Mouse (Mus musculus) midbrain, embryonic 12.5 days (tissue): Measurements from ENCODE around the gene Lgals12. TPM values are rescaled to one million over a fixed set of nuclear protein-coding genes. Genes with fewer than 3 reads are reported as not detected.

Experiments used
- ATAC-seq: fragments of 200-750 bp; cut with Nextera tagmentation; 2 replicates; pipeline ENCODE4 v1.8.0; 2017; ENCODE audit warnings: low read depth, moderate TSS enrichment, moderate library complexity; ENCODE audit not compliant: low FRiP score
- H3K27ac ChIP-seq: fragments of 300-500 bp; sonication (generic); replicated peaks from 2 replicates; pipeline ENCODE4 v1.5.1; 2016; ENCODE audit warnings: mild to moderate bottlenecking
- H3K27me3 ChIP-seq: fragments of 300-500 bp; sonication (generic); 2 replicates; pipeline ENCODE4 v1.6.1; 2016; ENCODE audit warnings: mild to moderate bottlenecking
- H3K36me3 ChIP-seq: fragments of 300-500 bp; sonication (generic); 2 replicates; pipeline ENCODE4 v1.6.1; 2016
- H3K4me1 ChIP-seq: fragments of 300-500 bp; sonication (generic); 2 replicates; pipeline ENCODE4 v1.6.1; 2016
- H3K4me2 ChIP-seq: fragments of 300-500 bp; sonication (generic); replicated peaks from 2 replicates; pipeline ENCODE4 v1.6.1; 2016; ENCODE audit warnings: mild to moderate bottlenecking, moderate library complexity
- H3K4me3 ChIP-seq: fragments of 300-500 bp; sonication (generic); 2 replicates; pipeline ENCODE4 v1.5.1; 2016; ENCODE audit warnings: mild to moderate bottlenecking
- H3K9ac ChIP-seq: fragments of 300-500 bp; sonication (generic); replicated peaks from 2 replicates; pipeline ENCODE4 v1.6.1; 2016; ENCODE audit warnings: mild to moderate bottlenecking, moderate library complexity
- H3K9me3 ChIP-seq: fragments of 300-500 bp; sonication (generic); 2 replicates; pipeline ENCODE4 v1.6.1; 2016; ENCODE audit warnings: mild to moderate bottlenecking
- WGBS: fragments of 180-500 bp; shearing (Covaris S2); methylation state at CpG from one replicate; pipeline ENCODE4 v1.1.7; 2016; 5-methylcytosine and 5-hydroxymethylcytosine counted together
- polyA plus RNA-seq: library from polyadenylated mRNA; unstranded; fragments of >200 nt; fragmentation: Nextera tagmentation; extraction: Ambion mirVana; gene quantifications from 2 replicates; pipeline ENCODE4 v1.2.1, GENCODE M21; 2016

Gene Lgals12
- polyA plus RNA-seq, 1 experiment from 2014 or later: 0.14 TPM

- Histone ChIP-seq H3K4me1 (no peaks in the 10 kb centered on the region), H3K9me3 (no peaks in the 10 kb centered on the region), H3K27ac (no peak overlapping the region), H3K4me3 (no peak overlapping the region), H3K27me3 (no peaks in the 10 kb centered on the region), H3K4me2 (no peak overlapping the region), H3K36me3 (no peaks in the 10 kb centered on the region), H3K9ac (no peak overlapping the region)
- WGBS: 79% methylated on average over 3 of the region's 3 CpGs
- no peak for ATAC-seq
Observed at GRCm38 (mm10) chr19:7577710-7578109, 29.3 kb downstream of the Lgals12 start.

DNA sequence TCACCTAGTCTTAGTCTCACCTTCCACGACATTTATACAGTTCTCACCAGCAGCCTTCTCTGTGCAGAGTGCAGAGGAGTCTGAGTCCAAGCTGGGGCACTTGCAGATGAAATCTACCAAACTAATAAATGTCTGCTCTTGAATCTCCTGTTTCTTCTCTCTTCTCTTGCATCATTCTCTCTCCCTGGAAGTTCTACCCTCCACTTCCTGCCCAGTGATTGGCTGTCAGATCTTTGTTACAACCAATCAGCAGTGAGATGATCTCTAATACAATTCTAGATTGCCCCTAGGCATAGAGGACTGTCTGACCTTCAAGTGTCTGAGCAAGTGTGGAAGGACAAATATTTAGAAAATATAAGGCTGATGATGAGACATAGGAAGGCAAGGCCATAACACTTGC is 30.8 kb downstream of the Lgals12 start:
- H3K36me3 ChIP-seq: no peaks in the 10 kb centered on the region
- H3K9me3 ChIP-seq: no peaks in the 10 kb centered on the region
- no peak for ATAC-seq
- no peaks in the 10 kb centered on the region for H3K4me1 ChIP-seq
- WGBS: 83% methylated on average over 1 of the region's 1 CpGs
- H3K27ac ChIP-seq: no peak overlapping the region
- H3K4me2 ChIP-seq: no peak overlapping the region
- H3K9ac ChIP-seq: no peak overlapping the region
- no peaks in the 10 kb centered on the region for H3K27me3 ChIP-seq
- no peak overlapping the region for H3K4me3 ChIP-seq

DNA sequence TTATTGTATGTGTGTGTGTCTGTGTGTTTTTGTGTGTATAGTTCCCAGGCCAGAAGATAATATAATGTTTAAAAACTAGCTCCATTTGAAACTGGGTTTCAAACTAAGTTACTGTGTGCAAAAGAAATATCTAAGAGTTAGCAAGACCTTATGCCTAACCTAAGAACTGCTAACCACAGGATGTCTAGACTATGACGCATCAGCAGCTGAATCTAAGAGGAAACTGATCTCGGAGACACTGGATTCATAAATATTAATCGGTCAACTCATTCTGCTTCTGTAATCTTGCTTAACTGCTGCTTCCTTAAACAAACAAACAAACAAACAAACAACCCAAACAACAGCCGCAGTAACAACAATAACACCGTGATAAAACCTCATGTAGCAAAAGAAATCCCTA is 37.3 kb downstream of the Lgals12 start:
- H3K4me2 ChIP-seq: no peak overlapping the region
- 83% methylated on average over 5 of the region's 5 CpGs for WGBS
- H3K4me3 ChIP-seq: no peak overlapping the region
- no peaks in the 10 kb centered on the region for H3K27me3 ChIP-seq
- no peak overlapping the region for H3K9ac ChIP-seq
- no peaks in the 10 kb centered on the region for H3K4me1 ChIP-seq
- ATAC-seq: no peak
- no peak overlapping the region for H3K27ac ChIP-seq
- H3K9me3 ChIP-seq: no peaks in the 10 kb centered on the region
- no peaks in the 10 kb centered on the region for H3K36me3 ChIP-seq

DNA sequence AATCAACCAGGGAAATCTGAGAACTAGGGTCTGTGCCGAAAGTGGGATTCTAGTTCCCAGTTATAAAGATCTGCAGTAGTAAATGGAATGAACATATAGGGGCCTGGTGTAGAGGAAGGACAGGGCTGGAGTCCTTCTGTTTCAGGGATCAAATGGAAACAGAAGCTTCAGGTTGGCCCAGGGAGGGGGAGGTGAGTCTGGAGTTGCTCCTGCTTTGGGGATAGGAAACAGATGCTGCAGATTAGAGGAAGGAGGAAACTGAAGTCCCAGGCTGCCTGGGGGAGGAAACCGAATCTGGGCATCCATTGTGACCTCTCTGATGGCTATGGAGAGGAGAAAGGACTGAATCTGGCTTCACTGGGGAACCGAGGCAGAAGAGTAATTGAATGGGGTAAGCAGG is 38.6 kb downstream of the Lgals12 start:
- Histone ChIP-seq H3K4me2 (no peak overlapping the region), H3K9me3 (no peaks in the 10 kb centered on the region), H3K36me3 (no peaks in the 10 kb centered on the region), H3K9ac (no peak overlapping the region), H3K27ac (no peak overlapping the region), H3K27me3 (no peaks in the 10 kb centered on the region), H3K4me3 (no peak overlapping the region), H3K4me1 (no peaks in the 10 kb centered on the region)
- WGBS: 53% methylated on average over 3 of the region's 3 CpGs
- no peak for ATAC-seq

DNA sequence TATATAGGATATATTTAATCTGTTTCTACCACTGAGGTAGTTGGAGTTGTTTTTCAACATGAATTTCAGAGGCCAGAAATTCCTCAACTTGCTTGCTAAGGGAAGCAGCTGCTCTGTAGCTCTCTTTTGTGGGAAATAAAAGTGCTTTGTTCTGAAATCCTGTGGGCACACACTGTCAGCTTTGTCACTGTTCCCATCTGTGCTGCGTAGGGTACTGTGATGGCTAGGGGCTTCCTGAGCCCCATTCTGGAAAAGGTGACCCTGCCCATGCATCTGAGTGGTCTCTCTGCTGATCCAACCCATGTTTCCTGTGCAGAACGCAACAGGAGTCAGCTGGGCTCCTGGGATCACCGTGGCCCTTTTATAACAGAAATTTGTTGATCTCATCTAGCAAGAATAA is 40.2 kb downstream of the Lgals12 start:
- no peaks in the 10 kb centered on the region for H3K4me1 ChIP-seq
- H3K9ac ChIP-seq: no peak overlapping the region
- H3K27me3 ChIP-seq: no peaks in the 10 kb centered on the region
- no peak for ATAC-seq
- H3K4me2 ChIP-seq: no peak overlapping the region
- H3K9me3 ChIP-seq: no peaks in the 10 kb centered on the region
- no peaks in the 10 kb centered on the region for H3K36me3 ChIP-seq
- H3K27ac ChIP-seq: no peak overlapping the region
- WGBS: 59% methylated on average over 3 of the region's 3 CpGs
- H3K4me3 ChIP-seq: no peak overlapping the region

DNA sequence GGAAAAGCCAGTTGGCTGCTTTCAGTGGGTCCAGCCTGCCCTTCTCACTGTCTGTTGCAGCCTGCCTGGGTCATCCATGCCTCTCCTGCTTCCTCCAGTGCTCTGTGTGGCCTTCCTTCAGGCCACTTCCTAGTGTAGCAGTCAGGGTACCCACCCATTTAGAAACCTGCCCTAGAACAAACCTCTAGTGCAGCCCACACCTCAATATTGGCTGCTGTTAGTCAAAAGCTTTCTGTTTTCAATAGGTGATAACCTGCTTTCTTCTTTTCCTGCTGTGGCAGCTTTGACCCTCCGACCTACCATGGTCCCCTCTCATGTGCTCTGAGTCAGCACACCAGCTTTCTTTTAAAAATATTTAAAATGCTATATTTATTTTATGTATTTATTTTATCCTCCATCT is 42.5 kb downstream of the Lgals12 start:
- H3K27ac ChIP-seq: no peak overlapping the region
- H3K36me3 ChIP-seq: no peaks in the 10 kb centered on the region
- H3K4me2 ChIP-seq: no peak overlapping the region
- H3K9me3 ChIP-seq: no peaks in the 10 kb centered on the region
- no peak for ATAC-seq
- no peak overlapping the region for H3K9ac ChIP-seq
- H3K27me3 ChIP-seq: no peaks in the 10 kb centered on the region
- H3K4me3 ChIP-seq: no peak overlapping the region
- no peaks in the 10 kb centered on the region for H3K4me1 ChIP-seq
- WGBS: 76% methylated on average over 1 of the region's 1 CpGs

- no peak overlapping the region for H3K9ac ChIP-seq
- H3K36me3 ChIP-seq: no peaks in the 10 kb centered on the region
- no peaks in the 10 kb centered on the region for H3K4me1 ChIP-seq
- H3K27me3 ChIP-seq: peaks cover 7% of the 10 kb centered on the region
- 89% methylated on average over 2 of the region's 2 CpGs for WGBS
- ATAC-seq: no peak
- no peaks in the 10 kb centered on the region for H3K9me3 ChIP-seq
- H3K27ac ChIP-seq: no peak overlapping the region
- H3K4me3 ChIP-seq: no peak overlapping the region
- H3K4me2 ChIP-seq: no peak overlapping the region
Observed at GRCm38 (mm10) chr19:7563676-7564075, 43.3 kb downstream of the Lgals12 start.

DNA sequence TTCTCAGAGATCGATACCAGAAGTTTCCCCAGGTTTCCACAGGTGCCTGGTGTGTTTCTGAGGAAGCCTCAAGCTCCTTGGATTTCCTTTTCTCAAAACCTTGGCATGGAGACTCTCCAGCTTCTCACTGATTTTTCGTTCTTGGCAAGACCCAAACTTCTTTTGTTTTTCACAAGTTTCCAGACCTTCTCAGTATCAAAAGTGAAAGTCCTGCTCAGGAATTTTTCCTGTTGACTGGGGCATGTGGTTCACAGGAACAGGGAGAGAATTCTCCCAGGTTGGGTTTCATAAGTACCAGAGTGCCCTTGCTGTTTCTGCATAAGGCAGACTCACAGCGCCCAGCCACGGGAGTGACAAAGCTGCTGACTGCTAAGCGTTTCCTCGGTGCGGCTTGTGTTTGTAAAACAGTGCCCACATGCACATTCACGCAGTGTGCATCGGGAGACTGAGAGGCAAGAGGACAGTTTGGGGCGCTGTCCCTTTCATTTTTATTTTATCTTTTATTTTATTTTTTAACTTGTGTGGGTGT is 44.3 kb downstream of the Lgals12 start:
- peaks cover 17% of the 10 kb centered on the region for H3K27me3 ChIP-seq
- WGBS: 83% methylated on average over 10 of the region's 10 CpGs
- H3K27ac ChIP-seq: no peak overlapping the region
- no peak overlapping the region for H3K4me2 ChIP-seq
- no peaks in the 10 kb centered on the region for H3K9me3 ChIP-seq
- peaks cover 5% of the 10 kb centered on the region for H3K4me1 ChIP-seq
- no peak overlapping the region for H3K4me3 ChIP-seq
- ATAC-seq: no peak
- H3K9ac ChIP-seq: no peak overlapping the region
- H3K36me3 ChIP-seq: no peaks in the 10 kb centered on the region

- Histone ChIP-seq H3K9me3 (no peaks in the 10 kb centered on the region), H3K27ac (no peak overlapping the region), H3K36me3 (no peaks in the 10 kb centered on the region), H3K4me3 (no peak overlapping the region), H3K9ac (no peak overlapping the region), H3K4me2 (no peak overlapping the region), H3K4me1 (peaks cover 12% of the 10 kb centered on the region), H3K27me3 (peaks cover 25% of the 10 kb centered on the region)
- no peak for ATAC-seq
- 65% methylated on average over 3 of the region's 3 CpGs for WGBS
Observed at GRCm38 (mm10) chr19:7561456-7561855, 45.5 kb downstream of the Lgals12 start.

GRCm38 (mm10) chr19:7559986-7560385 is 47.0 kb downstream of the Lgals12 start:
- H3K9ac ChIP-seq: no peak overlapping the region
- no peak overlapping the region for H3K4me2 ChIP-seq
- H3K36me3 ChIP-seq: no peaks in the 10 kb centered on the region
- no peaks in the 10 kb centered on the region for H3K9me3 ChIP-seq
- peaks cover 12% of the 10 kb centered on the region for H3K4me1 ChIP-seq
- WGBS: 84% methylated on average over 4 of the region's 4 CpGs
- H3K4me3 ChIP-seq: no peak overlapping the region
- no peak for ATAC-seq
- peaks cover 25% of the 10 kb centered on the region for H3K27me3 ChIP-seq
- no peak overlapping the region for H3K27ac ChIP-seq

DNA sequence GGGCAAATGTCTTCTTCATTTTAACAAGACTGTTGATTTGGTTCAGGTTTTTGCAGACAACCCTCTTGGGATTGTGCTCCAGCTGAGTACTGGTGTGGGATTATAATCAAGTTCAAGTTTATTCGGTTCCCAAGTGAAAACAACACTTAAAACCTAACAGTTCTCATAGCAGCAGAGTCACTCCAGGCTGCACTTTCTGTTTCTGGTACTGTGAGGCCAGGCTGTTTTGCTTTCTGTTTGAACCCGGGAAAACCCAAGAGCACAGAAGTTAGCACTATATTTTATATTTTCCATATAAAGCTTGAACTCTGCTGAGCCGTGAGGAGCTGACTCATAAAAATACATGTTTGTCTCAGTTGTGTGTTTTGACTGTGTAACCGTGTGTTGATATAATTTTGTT is 48.3 kb downstream of the Lgals12 start:
- H3K27me3 ChIP-seq: peaks cover 25% of the 10 kb centered on the region
- H3K27ac ChIP-seq: no peak overlapping the region
- ATAC-seq: no peak
- H3K36me3 ChIP-seq: no peaks in the 10 kb centered on the region
- no peaks in the 10 kb centered on the region for H3K9me3 ChIP-seq
- H3K4me2 ChIP-seq: no peak overlapping the region
- peaks cover 12% of the 10 kb centered on the region for H3K4me1 ChIP-seq
- H3K9ac ChIP-seq: no peak overlapping the region
- H3K4me3 ChIP-seq: no peak overlapping the region
- WGBS: 83% methylated on average over 4 of the region's 4 CpGs

DNA sequence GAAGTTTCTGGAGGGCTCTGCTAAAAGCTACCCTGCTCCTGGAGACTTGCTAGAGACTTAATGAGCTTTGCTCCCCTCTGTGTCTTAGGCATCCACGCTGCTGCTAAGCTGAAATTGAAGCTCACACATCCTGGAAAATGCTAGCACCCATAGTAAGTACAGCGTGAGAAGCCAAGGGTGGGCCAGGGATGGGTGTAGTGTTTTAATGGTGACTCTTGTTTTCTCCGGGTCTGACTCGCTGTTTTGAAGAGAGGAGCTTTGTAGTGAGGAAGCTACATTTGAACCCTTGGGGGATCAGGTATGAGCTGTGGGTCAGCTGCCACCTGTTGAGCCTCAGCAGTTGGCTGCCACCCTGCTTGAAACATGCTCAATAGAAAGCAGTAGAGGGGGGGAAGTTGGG is 49.1 kb downstream of the Lgals12 start:
- Histone ChIP-seq H3K27ac (no peak overlapping the region), H3K27me3 (peaks cover 25% of the 10 kb centered on the region), H3K9me3 (no peaks in the 10 kb centered on the region), H3K4me2 (peak overlapping the region; percentile 71), H3K36me3 (no peaks in the 10 kb centered on the region), H3K4me3 (peak overlapping the region; percentile 41), H3K4me1 (peaks cover 12% of the 10 kb centered on the region), H3K9ac (no peak overlapping the region)
- ATAC-seq: no peak
- WGBS: 8% methylated on average over 4 of the region's 4 CpGs

DNA sequence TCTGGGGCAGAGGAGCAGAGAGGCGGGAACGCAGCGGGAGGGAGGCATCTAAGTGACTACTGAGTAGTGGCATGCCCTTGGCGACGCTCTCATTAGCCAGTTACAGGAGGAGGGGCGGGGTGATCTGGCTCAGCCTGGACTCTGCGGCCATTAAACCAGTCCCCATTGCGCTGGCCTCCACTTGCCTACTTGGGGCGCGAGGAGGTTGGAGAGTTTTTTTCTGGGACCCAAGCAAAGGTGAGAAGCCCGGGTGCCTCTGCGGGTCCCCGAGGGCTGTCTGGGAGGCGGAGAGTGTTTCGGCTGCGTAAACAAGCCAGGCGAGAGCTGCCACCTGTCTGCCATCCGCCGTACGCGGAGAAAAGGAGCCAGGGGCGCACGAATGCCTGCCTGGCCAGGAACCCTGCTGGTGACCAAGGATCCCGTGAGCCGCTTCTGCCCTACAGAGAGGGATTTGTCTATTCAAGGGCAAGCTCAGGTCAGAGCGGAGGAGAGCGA is 49.6 kb downstream of the Lgals12 start, which contains the start of gene Pla2g16:
TSS of gene Pla2g16 (plus strand) at position 132 of the 495 bp plus-strand sequence.
- Histone ChIP-seq H3K27ac (no peak within 1 kb of the TSS), H3K4me3 (peak within 1 kb of the TSS; percentile 41), H3K4me2 (peak within 1 kb of the TSS; percentile 71), H3K4me1 (peaks cover 12% of the 10 kb centered on the region), H3K9me3 (no peaks in the 10 kb centered on the region), H3K9ac (no peak within 1 kb of the TSS; the same call in 1 of the 2 replicates), H3K27me3 (peaks cover 25% of the 10 kb centered on the region), H3K36me3 (no peaks in the 10 kb centered on the region)
- ATAC-seq: peak; percentile 82
- WGBS: under 1% methylated on average over 27 of the region's 27 CpGs
